Mouse (Mus musculus) G1E (cell line): Measurements from ENCODE around the gene Slc22a21. TPM values are rescaled to one million over a fixed set of nuclear protein-coding genes. Genes with fewer than 3 reads are reported as not detected.
A peak's percentile ranks its signal among the peaks of the same experiment; 100 is the strongest.

Experiments used
- ATAC-seq: 2 replicates; pipeline ENCODE4 v1.8.0; 2016; ENCODE audit warnings: mild to moderate bottlenecking; ENCODE audit not compliant: insufficient number of reproducible peaks, poor library complexity, low FRiP score, severe bottlenecking; ENCODE audit errors: extremely low read depth
- DNase-seq: peaks from one replicate; pipeline ENCODE4 v3.0.0; 2012; ENCODE audit warnings: low spot score
- H3K27me3 ChIP-seq: 2 replicates; pipeline ENCODE4 v1.6.1; 2012; ENCODE audit warnings: mild to moderate bottlenecking, low read length, inconsistent platforms; ENCODE audit not compliant: insufficient read depth
- H3K36me3 ChIP-seq: replicated peaks from 2 replicates; pipeline ENCODE3; 2012; ENCODE audit warnings: mild to moderate bottlenecking, inconsistent platforms
- H3K4me1 ChIP-seq: 2 replicates; pipeline ENCODE4 v1.6.1; 2012; ENCODE audit warnings: low read depth, low read length, inconsistent platforms, mixed read lengths; ENCODE audit not compliant: insufficient read depth
- H3K4me3 ChIP-seq: 2 replicates; pipeline ENCODE4 v1.5.1; 2012; ENCODE audit warnings: low read depth, mild to moderate bottlenecking, inconsistent platforms, low read length, moderate library complexity, mixed read lengths
- H3K9me3 ChIP-seq: replicated peaks from 2 replicates; pipeline ENCODE4 v1.6.1; 2012; ENCODE audit warnings: inconsistent platforms
- CTCF ChIP-seq: IDR thresholded peaks from 2 replicates; pipeline ENCODE4 v1.5.1; 2012; ENCODE audit warnings: low read depth, low read length, inconsistent platforms, mixed read lengths
- GATA1 ChIP-seq: IDR thresholded peaks from 2 replicates; pipeline ENCODE4 v1.6.1; 2012; ENCODE audit warnings: borderline replicate concordance, low read length, inconsistent platforms, mixed read lengths
- GATA2 ChIP-seq: IDR thresholded peaks from 2 replicates; pipeline ENCODE4 v1.6.1; 2012; ENCODE audit warnings: low read depth, low read length, inconsistent platforms, borderline replicate concordance
- POLR2AphosphoS5 ChIP-seq: IDR thresholded peaks from 2 replicates; pipeline ENCODE4 v1.6.1; 2012; ENCODE audit warnings: low read depth, low read length, inconsistent platforms; ENCODE audit not compliant: insufficient replicate concordance
- TAL1 ChIP-seq: conservative IDR thresholded peaks from 2 replicates; pipeline ENCODE4 v1.6.1; 2012; ENCODE audit warnings: low read depth, low read length, inconsistent platforms, mixed read lengths
- polyA plus RNA-seq: library from polyadenylated mRNA; stranded (reverse); fragments of >175 nt; gene quantifications from 2 replicates; pipeline ENCODE4 v1.2.3, GENCODE M21; 2012
- total RNA-seq, 2 experiments: library from RNA; stranded (forward) in 1 of 2; stranded (reverse) in 1 of 2; fragments of 200-1000 nt in 1 of 2; fragments of >200 nt in 1 of 2; fragmentation: Nextera tagmentation in 1 of 2; gene quantifications; 2 replicates each; pipeline ENCODE4 v1.2.3; 2014 to 2017

Slc22a21 gene
- total and polyA plus RNA-seq, 3 experiments, result not detected

DNA sequence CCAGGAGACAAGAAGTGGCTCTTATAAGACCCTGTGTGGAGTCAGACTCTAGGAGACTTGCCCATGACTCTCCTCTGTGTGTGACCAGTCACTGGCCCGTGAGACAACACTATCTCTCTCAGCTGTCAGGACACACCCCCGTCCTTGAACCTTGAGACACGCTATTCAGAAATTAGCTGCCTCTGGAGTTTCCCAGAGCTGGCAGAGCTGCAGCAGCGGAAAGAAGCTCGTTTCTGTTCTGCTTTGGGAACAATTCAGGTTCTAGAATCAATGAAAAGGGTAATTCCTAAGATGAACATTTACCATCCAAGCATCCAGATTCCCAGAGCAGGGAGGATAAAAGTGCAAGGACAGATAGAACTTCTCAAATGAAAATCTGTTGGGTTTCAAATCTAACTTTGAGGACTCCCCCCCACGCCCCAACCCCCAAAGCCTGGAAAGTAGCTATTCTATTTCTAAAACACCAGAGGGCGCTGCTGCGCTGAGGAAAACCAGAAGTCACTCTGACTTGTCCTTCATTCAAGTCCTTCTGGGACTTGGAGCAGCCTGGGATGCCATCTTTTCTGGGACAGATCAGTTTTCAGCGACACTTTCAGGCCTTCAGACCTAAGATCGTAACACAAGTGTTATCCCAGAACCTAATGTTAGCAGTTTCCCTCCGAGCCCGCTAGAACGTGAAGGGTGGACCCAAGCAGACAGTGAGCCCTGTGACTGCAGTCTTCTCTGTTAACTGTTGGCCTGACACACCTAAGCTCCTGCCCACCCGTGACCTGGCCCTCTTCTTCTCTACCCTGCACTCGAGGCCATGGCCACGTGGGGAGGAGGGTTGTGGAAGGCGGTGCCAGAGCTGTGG lies 48.8 kb downstream of the Slc22a21 start:
- no peak for TF ChIP-seq POLR2AphosphoS5
- peak; percentile 29 for TF ChIP-seq CTCF
- ATAC-seq (no peak), DNase-seq (peak; percentile 19)
- Histone ChIP-seq H3K4me3 (no peak overlapping the region), H3K27me3 (peaks cover 19% of the 10 kb centered on the region), H3K36me3 (no peaks in the 10 kb centered on the region), H3K4me1 (no peaks in the 10 kb centered on the region), H3K9me3 (no peaks in the 10 kb centered on the region)

DNA sequence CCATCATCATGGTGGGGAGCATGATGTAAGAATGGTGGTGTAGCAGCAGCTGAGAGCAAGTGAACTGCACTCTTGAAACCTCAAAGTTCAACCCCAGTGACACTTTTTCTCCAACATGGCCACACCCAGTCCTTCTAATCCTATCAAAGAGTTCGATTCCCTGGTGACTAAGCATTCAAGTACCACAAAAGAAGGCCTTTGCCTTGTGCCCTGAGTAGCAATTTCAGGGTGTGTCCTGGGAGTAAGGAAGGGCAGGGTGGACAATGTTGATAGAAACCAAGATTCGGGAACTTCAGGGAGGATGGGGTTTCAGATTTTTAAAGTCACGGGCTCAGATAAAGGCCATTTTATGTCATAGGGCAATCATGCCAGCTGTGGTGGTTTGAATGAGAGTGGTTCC lies 50.4 kb downstream of the Slc22a21 start:
- no peaks in the 10 kb centered on the region for H3K36me3 ChIP-seq
- no peaks in the 10 kb centered on the region for H3K4me1 ChIP-seq
- ATAC-seq, result no peak
- peaks cover 13% of the 10 kb centered on the region for H3K27me3 ChIP-seq
- no peaks in the 10 kb centered on the region for H3K9me3 ChIP-seq
- no peak overlapping the region for H3K4me3 ChIP-seq
- DNase-seq, result no peak
- TF ChIP-seq GATA1 (no peak), GATA2 (no peak), POLR2AphosphoS5 (no peak), TAL1 (no peak), CTCF (no peak)

DNA sequence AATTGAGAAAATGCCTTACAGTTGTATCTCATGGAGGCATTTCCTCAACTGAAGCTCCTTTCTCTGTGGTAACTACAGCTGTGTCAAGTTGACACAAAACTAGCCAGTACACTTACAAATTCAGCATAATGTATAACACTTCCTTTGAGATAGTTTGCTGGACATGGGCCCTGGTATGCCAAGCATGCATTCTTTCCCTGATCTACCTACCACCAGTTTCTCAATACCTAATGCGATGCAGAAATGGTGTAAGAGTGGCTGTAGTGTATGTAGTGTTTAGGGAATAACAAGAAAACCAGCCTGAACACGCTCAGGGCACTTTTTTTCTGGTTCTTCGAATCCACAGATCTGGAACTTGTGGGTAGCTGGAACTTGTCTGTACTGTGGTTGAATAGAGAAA lies 51.5 kb downstream of the Slc22a21 start:
- no peak for ATAC-seq
- DNase-seq, result no peak
- Histone ChIP-seq H3K4me3 (no peak overlapping the region), H3K27me3 (peaks cover 15% of the 10 kb centered on the region), H3K9me3 (no peaks in the 10 kb centered on the region), H3K36me3 (no peaks in the 10 kb centered on the region), H3K4me1 (no peaks in the 10 kb centered on the region)
- no peak for TF ChIP-seq GATA2

DNA sequence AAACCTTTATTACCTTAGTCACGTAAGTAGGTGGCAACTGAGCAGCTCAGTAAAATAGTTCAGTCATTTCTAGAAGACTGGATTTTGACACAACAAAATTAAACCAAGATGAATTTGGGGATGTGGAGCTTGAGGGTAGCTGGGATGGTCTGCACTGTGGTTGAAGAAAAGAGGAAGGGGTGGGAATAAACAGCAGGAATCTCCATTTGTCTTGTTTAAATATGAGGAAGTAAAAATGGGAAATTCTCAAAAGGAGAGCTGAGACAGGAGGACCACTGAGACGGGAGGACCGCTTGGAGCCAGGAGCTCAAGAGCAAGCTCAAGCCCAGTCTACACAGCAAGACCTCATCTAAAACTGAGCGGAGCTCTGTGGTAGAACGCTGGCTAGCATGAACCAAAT lies 53.8 kb downstream of the Slc22a21 start:
- Histone ChIP-seq H3K27me3 (peaks cover 9% of the 10 kb centered on the region), H3K4me1 (no peaks in the 10 kb centered on the region), H3K9me3 (no peaks in the 10 kb centered on the region), H3K4me3 (no peak overlapping the region), H3K36me3 (no peaks in the 10 kb centered on the region)
- TF ChIP-seq TAL1, result no peak
- ATAC-seq (no peak), DNase-seq (no peak)

DNA sequence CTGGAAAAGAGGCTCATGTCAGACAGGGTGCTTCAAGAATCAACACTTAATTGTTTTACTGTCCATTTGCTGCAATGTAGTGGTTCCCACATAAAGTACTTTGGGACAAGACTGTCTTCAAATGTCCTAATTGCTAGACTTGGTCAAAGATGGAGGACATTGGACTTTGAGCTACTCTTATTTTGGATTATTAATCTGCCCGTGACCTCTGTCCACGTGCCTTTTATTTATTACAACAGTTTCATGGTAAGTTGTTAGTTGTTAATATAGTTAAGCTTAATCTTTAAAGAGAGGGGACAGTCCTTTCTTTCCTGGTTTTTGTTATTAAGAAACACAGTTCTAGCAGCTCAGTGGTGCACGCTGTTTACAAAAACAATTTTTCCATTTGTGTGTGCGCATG lies 61.3 kb downstream of the Slc22a21 start:
- Histone ChIP-seq H3K4me1 (no peaks in the 10 kb centered on the region), H3K27me3 (peaks cover 9% of the 10 kb centered on the region; the same call in 1 of the 2 replicates), H3K4me3 (no peak overlapping the region), H3K36me3 (no peaks in the 10 kb centered on the region), H3K9me3 (no peaks in the 10 kb centered on the region)
- no peak for ATAC-seq
- TF ChIP-seq POLR2AphosphoS5, result no peak
- no peak for TF ChIP-seq CTCF
- TF ChIP-seq GATA2, result no peak
- TF ChIP-seq GATA1, result no peak
- no peak for TF ChIP-seq TAL1
- no peak for DNase-seq

DNA sequence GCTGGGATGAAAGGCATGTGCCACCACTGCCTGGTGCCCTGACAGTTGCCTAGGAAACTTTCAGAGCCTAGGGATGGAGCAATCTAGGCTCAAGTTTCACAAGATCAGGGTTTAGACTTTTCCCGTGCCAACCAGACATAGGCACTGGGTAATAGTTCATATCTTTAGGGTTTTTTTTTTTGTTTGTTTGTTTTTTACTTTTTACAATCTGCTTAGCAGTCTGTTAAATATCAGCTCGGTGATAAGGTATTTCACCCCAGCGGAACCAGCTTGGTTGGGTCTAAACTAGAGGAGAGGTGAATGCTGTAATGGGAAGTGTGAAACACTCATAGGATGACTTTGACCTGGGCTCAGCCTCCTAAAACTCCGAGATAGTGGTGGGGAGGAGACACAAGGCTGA lies 69.1 kb downstream of the Slc22a21 start:
- TF ChIP-seq CTCF (no peak), GATA2 (no peak), POLR2AphosphoS5 (no peak), TAL1 (no peak), GATA1 (no peak)
- Histone ChIP-seq H3K27me3 (peaks cover 16% of the 10 kb centered on the region), H3K4me3 (no peak overlapping the region), H3K9me3 (no peaks in the 10 kb centered on the region), H3K36me3 (no peaks in the 10 kb centered on the region), H3K4me1 (no peaks in the 10 kb centered on the region)
- no peak for DNase-seq
- no peak for ATAC-seq

DNA sequence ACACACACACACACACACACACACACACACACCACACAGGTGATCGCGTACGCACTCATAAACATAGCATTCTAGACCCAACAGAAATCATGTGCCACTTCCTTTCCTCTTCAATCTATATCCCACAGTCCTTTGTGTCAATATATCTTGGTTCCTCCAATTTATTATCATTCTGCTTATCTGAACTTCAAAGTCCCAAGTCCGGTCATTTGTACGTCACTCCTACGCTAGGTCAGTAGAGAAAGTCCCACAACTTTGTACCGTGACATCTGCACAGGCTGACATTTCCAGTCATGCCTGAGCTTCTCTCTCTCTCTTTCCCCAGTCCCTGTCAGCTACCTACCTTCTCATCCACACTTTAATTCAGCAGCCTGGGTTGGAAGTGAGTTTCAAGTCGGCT lies 71.4 kb downstream of the Slc22a21 start:
- H3K4me1 ChIP-seq, result no peaks in the 10 kb centered on the region; the same call in 1 of the 2 replicates
- DNase-seq (no peak), ATAC-seq (no peak)
- no peaks in the 10 kb centered on the region for H3K36me3 ChIP-seq
- H3K27me3 ChIP-seq, result peaks cover 31% of the 10 kb centered on the region
- no peaks in the 10 kb centered on the region for H3K9me3 ChIP-seq
- TF ChIP-seq GATA2 (no peak), TAL1 (no peak), CTCF (no peak)
- H3K4me3 ChIP-seq, result no peak overlapping the region
